Mouse (Mus musculus) embryonic facial prominence, embryonic 15.5 days (tissue): ENCODE results near the gene Naa20. TPM values are rescaled to one million over a fixed set of nuclear protein-coding genes. Genes with fewer than 3 reads are reported as not detected.
"Not testable (repeated sequence)": the region's sequence is repeated elsewhere in the genome, so short reads cannot be mapped to it uniquely, and the experiment has no call there.

Experiments
- ATAC-seq: fragments of 200-750 bp; cut with Nextera tagmentation; 2 replicates; pipeline ENCODE4 v1.8.0; 2017; ENCODE audit warnings: low read depth, moderate TSS enrichment; ENCODE audit not compliant: insufficient number of reproducible peaks, low FRiP score, low TSS enrichment
- H3K27ac ChIP-seq: fragments of 300-500 bp; sonication (generic); replicated peaks from 2 replicates; pipeline ENCODE4 v1.5.1; 2015; ENCODE audit warnings: mild to moderate bottlenecking, inconsistent platforms
- H3K27me3 ChIP-seq: fragments of 300-500 bp; sonication (generic); 2 replicates; pipeline ENCODE4 v1.6.1; 2015; ENCODE audit warnings: inconsistent platforms
- H3K36me3 ChIP-seq: fragments of 300-500 bp; sonication (generic); 2 replicates; pipeline ENCODE4 v1.6.1; 2015; ENCODE audit warnings: mild to moderate bottlenecking, inconsistent platforms
- H3K4me1 ChIP-seq: fragments of 300-500 bp; sonication (generic); 2 replicates; pipeline ENCODE4 v1.6.1; 2015; ENCODE audit warnings: inconsistent platforms
- H3K4me2 ChIP-seq: fragments of 300-500 bp; sonication (generic); replicated peaks from 2 replicates; pipeline ENCODE4 v1.6.1; 2015; ENCODE audit warnings: mild to moderate bottlenecking, inconsistent platforms
- H3K4me3 ChIP-seq: fragments of 300-500 bp; sonication (generic); replicated peaks from 2 replicates; pipeline ENCODE4 v1.5.1; 2015; ENCODE audit warnings: mild to moderate bottlenecking, inconsistent platforms
- H3K9ac ChIP-seq: fragments of 300-500 bp; sonication (generic); 2 replicates; pipeline ENCODE4 v1.6.1; 2015; ENCODE audit warnings: inconsistent platforms
- H3K9me3 ChIP-seq: fragments of 300-500 bp; sonication (generic); replicated peaks from 2 replicates; pipeline ENCODE4 v1.6.1; 2016; ENCODE audit warnings: inconsistent platforms
- WGBS: fragments of 180-500 bp; shearing (Covaris S2); methylation state at CpG from one replicate; pipeline ENCODE4 v1.1.7; 2015; 5-methylcytosine and 5-hydroxymethylcytosine counted together
- polyA plus RNA-seq: library from polyadenylated mRNA; unstranded; fragments of >200 nt; fragmentation: Nextera tagmentation; extraction: Ambion mirVana; gene quantifications from 2 replicates; pipeline ENCODE4 v1.2.1, GENCODE M21; 2015

The Naa20 gene
- polyA plus RNA-seq, 1 experiment from 2014 or later = 151 TPM

DNA sequence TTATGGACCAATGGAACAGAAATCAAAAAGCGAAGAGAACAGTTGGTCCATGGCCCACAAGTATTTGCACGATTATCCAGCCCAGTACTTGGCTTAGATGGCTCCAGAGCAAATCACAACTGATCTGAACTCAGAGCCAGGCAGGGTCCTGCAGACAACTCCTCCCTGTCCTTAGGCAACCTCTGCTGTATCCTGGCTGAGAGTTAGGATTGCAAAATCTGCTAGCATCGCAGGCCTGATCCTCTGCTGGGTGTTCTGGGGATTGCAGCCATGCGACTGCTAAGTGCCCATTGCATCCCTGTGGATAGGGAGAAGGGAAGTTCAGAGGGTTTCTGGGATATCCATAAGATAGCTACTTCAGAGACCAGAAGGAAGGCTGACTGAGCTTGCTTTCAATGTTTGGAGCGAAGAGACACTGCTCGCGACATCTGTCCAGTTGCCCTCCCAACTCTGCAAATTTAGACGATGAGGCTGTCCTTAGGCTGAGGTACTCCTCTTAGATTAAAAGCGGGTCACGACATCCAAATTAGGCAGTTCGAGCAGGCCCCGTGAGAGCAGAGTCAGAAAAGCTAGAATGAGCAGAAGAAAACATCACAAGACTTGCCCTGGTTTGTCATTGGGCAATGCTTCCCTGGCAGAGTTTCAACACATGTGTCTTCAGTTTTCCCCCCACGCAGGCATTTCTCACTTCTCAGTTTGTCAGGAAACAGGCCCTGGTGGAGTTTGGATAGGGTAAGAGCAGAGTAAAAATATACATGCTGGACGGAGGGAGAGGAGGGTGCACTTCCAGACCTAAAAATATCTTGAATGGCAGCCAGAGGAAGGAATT is 13.7 kb upstream of the Naa20 start:
- Histone ChIP-seq H3K9ac (no peak overlapping the region), H3K27me3 (no peaks in the 10 kb centered on the region), H3K9me3 (no peaks in the 10 kb centered on the region), H3K36me3 (peaks cover 30% of the 10 kb centered on the region), H3K27ac (peak overlapping the region; percentile 96), H3K4me3 (no peak overlapping the region), H3K4me2 (peak overlapping the region; percentile 25; the same call in 1 of the 2 replicates), H3K4me1 (peaks cover 57% of the 10 kb centered on the region)
- ATAC-seq = peak; percentile 83
- WGBS = 22% methylated on average over 14 of the region's 14 CpGs

GRCm38 (mm10) chr2:145888766-145889480 is 13.0 kb upstream of the Naa20 start:
- ATAC-seq = no peak
- Histone ChIP-seq H3K9ac (no peak overlapping the region), H3K36me3 (peaks cover 25% of the 10 kb centered on the region; the same call in 1 of the 2 replicates), H3K27ac (peak overlapping the region; percentile 96), H3K4me2 (0 out of 2 replicates have a peak overlapping the region, but pooled peaks have one; percentile 8), H3K27me3 (no peaks in the 10 kb centered on the region), H3K9me3 (no peaks in the 10 kb centered on the region), H3K4me1 (peaks cover 51% of the 10 kb centered on the region), H3K4me3 (no peak overlapping the region)
- WGBS = 32% methylated on average over 6 of the region's 6 CpGs

GRCm38 (mm10) chr2:145890571-145890970 is 11.3 kb upstream of the Naa20 start:
- Histone ChIP-seq H3K36me3 (peaks cover 15% of the 10 kb centered on the region; the same call in 1 of the 2 replicates), H3K9ac (no peak overlapping the region), H3K9me3 (no peaks in the 10 kb centered on the region), H3K27me3 (no peaks in the 10 kb centered on the region), H3K4me3 (no peak overlapping the region), H3K4me2 (no peak overlapping the region), H3K4me1 (peaks cover 34% of the 10 kb centered on the region), H3K27ac (peak overlapping the region; percentile 52; the same call in 1 of the 2 replicates)
- 60% methylated on average over 2 of the region's 2 CpGs for WGBS
- ATAC-seq = no peak

- no peaks in the 10 kb centered on the region for H3K27me3 ChIP-seq
- no peak overlapping the region for H3K4me2 ChIP-seq
- no peaks in the 10 kb centered on the region for H3K9me3 ChIP-seq
- H3K36me3 ChIP-seq = no peaks in the 10 kb centered on the region
- H3K4me1 ChIP-seq = peaks cover 10% of the 10 kb centered on the region
- WGBS = 98% methylated on average over 6 of the region's 6 CpGs
- no peak overlapping the region for H3K9ac ChIP-seq
- H3K27ac ChIP-seq = no peak overlapping the region
- no peak for ATAC-seq
- H3K4me3 ChIP-seq = no peak overlapping the region
Measured at GRCm38 (mm10) chr2:145893756-145894155, 8.1 kb upstream of the Naa20 start.

DNA sequence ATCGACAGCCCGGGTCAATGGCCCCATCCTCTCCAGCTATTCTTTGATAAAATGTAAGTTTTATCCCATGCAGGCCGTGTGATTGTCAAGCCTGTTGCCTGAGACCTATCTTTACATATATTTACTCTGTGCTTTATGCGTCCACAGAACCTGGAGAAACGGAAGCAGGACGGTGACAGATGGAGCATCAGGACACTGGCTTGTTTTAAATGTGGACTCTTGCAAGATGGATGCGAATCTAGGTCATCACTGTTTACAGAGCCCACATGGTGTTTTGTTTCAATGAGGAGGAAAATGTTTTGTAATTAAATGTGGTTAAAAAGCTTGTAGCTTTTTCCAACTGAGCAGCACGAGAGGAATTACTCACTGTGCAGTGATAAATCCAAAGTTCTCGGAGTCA is 3.8 kb upstream of the Naa20 start:
- no peak overlapping the region for H3K9ac ChIP-seq
- no peaks in the 10 kb centered on the region for H3K9me3 ChIP-seq
- H3K27ac ChIP-seq = no peak overlapping the region
- no peak overlapping the region for H3K4me3 ChIP-seq
- no peaks in the 10 kb centered on the region for H3K27me3 ChIP-seq
- WGBS = 70% methylated on average over 9 of the region's 9 CpGs
- H3K4me2 ChIP-seq = no peak overlapping the region
- no peak for ATAC-seq
- no peaks in the 10 kb centered on the region for H3K4me1 ChIP-seq
- no peaks in the 10 kb centered on the region for H3K36me3 ChIP-seq

DNA sequence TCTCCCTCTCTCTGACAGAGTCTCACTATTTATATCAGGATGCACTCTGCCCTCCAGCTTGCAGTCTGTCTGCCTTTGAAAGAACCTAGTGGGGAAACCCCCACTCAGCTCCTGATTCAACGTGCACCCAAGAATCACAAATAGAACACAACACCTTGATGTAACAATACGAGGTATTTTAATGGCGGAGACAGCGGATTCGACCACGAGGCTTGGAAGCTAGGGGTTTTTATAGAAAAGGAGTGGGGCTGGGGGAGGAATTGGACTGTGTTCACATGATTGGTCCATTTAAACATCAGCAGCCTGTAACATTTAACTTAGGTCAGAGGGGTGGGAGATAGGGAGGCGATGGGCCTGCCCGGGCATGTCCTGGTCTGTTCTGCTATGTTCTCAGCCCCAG is 1.6 kb upstream of the Naa20 start:
- H3K4me3 ChIP-seq, H3K9ac ChIP-seq, H3K36me3 ChIP-seq, H3K4me2 ChIP-seq, H3K9me3 ChIP-seq, H3K27ac ChIP-seq, ATAC-seq, H3K27me3 ChIP-seq: not testable (repeated sequence)
- 72% methylated on average over 6 of the region's 8 CpGs for WGBS
- H3K4me1 ChIP-seq = peaks cover 13% of the 10 kb centered on the region

DNA sequence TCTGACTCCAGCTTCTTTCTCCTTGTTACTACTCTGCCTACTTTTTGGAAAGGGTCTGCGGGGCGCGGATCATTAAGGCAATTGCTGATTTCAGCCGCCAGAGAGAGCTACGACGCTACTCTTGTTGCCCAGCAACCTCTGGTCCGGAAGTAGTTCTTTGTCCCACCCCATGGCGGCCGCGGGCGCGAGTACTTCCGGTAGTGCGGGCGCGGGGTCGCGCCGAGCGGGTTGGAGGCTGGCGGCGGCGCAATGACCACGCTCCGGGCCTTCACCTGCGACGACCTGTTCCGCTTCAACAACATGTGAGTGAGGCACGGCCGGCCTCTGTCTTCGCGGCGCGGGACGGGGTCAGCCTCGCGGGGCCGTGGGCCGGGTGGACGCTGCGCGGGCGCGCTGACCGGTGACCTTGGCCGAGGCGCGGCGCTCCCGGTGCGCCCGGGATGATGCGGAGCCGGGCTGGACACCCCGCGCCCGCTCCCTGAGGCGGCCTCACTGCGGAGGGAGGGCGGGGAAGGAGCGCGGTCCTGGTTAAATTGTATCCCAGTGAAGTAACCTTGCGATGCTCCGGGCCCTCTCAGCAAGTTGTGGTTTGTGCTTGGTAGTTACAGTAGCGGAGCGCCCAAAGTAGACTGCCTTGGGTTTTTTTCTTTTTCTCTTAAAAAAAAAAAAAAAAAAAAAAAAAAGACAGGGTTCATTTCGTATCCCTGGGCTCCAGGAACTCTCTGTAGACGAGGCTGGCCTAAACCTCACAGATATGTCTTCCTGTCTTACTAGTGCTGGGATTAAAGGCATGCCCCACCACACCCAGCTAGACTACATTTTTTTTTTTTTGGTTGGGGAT is 1.4 kb downstream of the Naa20 start:
- Histone ChIP-seq H3K36me3 (peaks cover 6% of the 10 kb centered on the region; the same call in 1 of the 2 replicates), H3K27ac (peak overlapping the region; percentile 85), H3K4me1 (peaks cover 17% of the 10 kb centered on the region), H3K9me3 (no peaks in the 10 kb centered on the region), H3K4me3 (peak overlapping the region; percentile 99), H3K27me3 (no peaks in the 10 kb centered on the region), H3K9ac (peak overlapping the region; percentile 98), H3K4me2 (peak overlapping the region; percentile 61)
- ATAC-seq = peak; percentile 91
- WGBS = 0% methylated on average over 68 of the region's 68 CpGs

- Histone ChIP-seq H3K36me3 (peaks cover 11% of the 10 kb centered on the region), H3K4me1 (peaks cover 17% of the 10 kb centered on the region), H3K27me3 (no peaks in the 10 kb centered on the region), H3K9ac (peak overlapping the region; percentile 37), H3K27ac (peak overlapping the region; percentile 85; the same call in 1 of the 2 replicates), H3K4me3 (peak overlapping the region; percentile 99), H3K9me3 (no peaks in the 10 kb centered on the region), H3K4me2 (peak overlapping the region; percentile 61)
- WGBS = 21% methylated on average over 12 of the region's 12 CpGs
- ATAC-seq = no peak
Measured at GRCm38 (mm10) chr2:145903983-145904616, 2.2 kb downstream of the Naa20 start.

DNA sequence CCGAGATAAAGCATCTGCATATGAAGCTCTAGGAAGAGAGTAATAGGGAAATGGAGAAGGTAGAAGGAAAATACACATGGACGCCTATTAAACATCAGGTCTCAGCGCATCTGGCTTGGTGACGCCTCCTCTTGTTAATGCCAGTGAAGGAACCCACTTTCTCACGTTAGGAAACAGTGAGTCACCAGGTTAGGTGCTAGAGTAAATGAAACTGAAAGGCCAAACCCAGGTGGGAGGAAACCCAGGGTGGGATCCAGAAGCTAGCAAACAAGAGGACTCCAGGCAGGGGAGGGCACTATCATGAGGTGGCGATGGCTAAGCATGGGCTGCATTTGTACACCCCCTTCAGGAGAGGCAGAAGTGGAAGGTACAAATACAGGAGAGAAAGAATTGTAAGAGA is 3.3 kb downstream of the Naa20 start:
- no peak overlapping the region for H3K4me2 ChIP-seq

GRCm38 (mm10) chr2:145905884-145906283 is 4.0 kb downstream of the Naa20 start:
- not testable (repeated sequence) for H3K27ac ChIP-seq, H3K9ac ChIP-seq, ATAC-seq, H3K9me3 ChIP-seq, H3K27me3 ChIP-seq, H3K4me3 ChIP-seq, H3K4me2 ChIP-seq
- Histone ChIP-seq H3K4me1 (peaks cover 17% of the 10 kb centered on the region), H3K36me3 (peaks cover 27% of the 10 kb centered on the region)
- WGBS = 32% methylated on average over 4 of the region's 4 CpGs

More for the DNA sequence above, 3.3 kb downstream of the Naa20 start:
- no peak overlapping the region for H3K9ac ChIP-seq
- no peak overlapping the region for H3K27ac ChIP-seq
- 73% methylated on average over 6 of the region's 6 CpGs for WGBS
- no peaks in the 10 kb centered on the region for H3K9me3 ChIP-seq
- no peak overlapping the region for H3K4me3 ChIP-seq
- no peak for ATAC-seq
- peaks cover 19% of the 10 kb centered on the region for H3K36me3 ChIP-seq
- H3K27me3 ChIP-seq = no peaks in the 10 kb centered on the region
- H3K4me1 ChIP-seq = peaks cover 17% of the 10 kb centered on the region
